Mouse (Mus musculus) myocyte (in vitro differentiated cells): Measurements from ENCODE around the gene Gm37240. TPM values are rescaled to one million over a fixed set of nuclear protein-coding genes. Genes with fewer than 3 reads are reported as not detected.
A peak's percentile ranks its signal among the peaks of the same experiment; 100 is the strongest.

Source experiments
- H3K27me3 ChIP-seq: one replicate; pipeline ENCODE4 v1.6.1; 2011; ENCODE audit not compliant: control insufficient read depth, insufficient read depth, insufficient read length
- H3K36me3 ChIP-seq: one replicate; pipeline ENCODE4 v1.6.1; 2011; ENCODE audit not compliant: control insufficient read depth, insufficient read depth
- H3K4me2 ChIP-seq: one replicate; pipeline ENCODE4 v1.6.1; 2011; ENCODE audit warnings: low read depth, control low read depth
- H3K4me3 ChIP-seq: one replicate; pipeline ENCODE4 v1.5.1; 2011; ENCODE audit warnings: mild to moderate bottlenecking, control low read depth, moderate library complexity
- H3K79me2 ChIP-seq: one replicate; pipeline ENCODE4 v1.6.1; 2011; ENCODE audit not compliant: control insufficient read depth, insufficient read depth
- H3ac ChIP-seq: one replicate; pipeline ENCODE4 v1.6.1; 2011; ENCODE audit not compliant: control insufficient read depth, insufficient read length
- CEBPB ChIP-seq: IDR thresholded peaks from 2 replicates; pipeline ENCODE4 v1.6.1; 2011; ENCODE audit warnings: mild to moderate bottlenecking, moderate library complexity; ENCODE audit not compliant: poor library complexity, insufficient read depth, severe bottlenecking
- E2F4 ChIP-seq: IDR thresholded peaks from one replicate; pipeline ENCODE4 v1.6.1; 2011; ENCODE audit warnings: mild to moderate bottlenecking, control low read depth, moderate library complexity; ENCODE audit not compliant: insufficient read depth
- MAX ChIP-seq: IDR thresholded peaks from one replicate; pipeline ENCODE4 v1.6.1; 2011; ENCODE audit warnings: low read depth, mild to moderate bottlenecking, control low read depth
- MYOD1 ChIP-seq, 3 experiments: IDR thresholded peaks; one replicate each; pipeline ENCODE4 v1.6.1; 2011; ENCODE audit warnings: control low read depth in 2 of 3, low read depth in 2 of 3, mild to moderate bottlenecking in 2 of 3, moderate library complexity in 1 of 3; ENCODE audit not compliant: insufficient read length in 2 of 3, control insufficient read depth in 1 of 3
- MYOG ChIP-seq, 3 experiments: IDR thresholded peaks; one replicate each; pipeline ENCODE4 v1.6.1; 2011; ENCODE audit warnings: control low read depth in 2 of 3, low read depth in 2 of 3, mild to moderate bottlenecking in 2 of 3; ENCODE audit not compliant: insufficient read length in 2 of 3, control insufficient read depth in 1 of 3, insufficient read depth in 1 of 3
- POLR2A ChIP-seq: IDR thresholded peaks from one replicate; pipeline ENCODE4 v1.6.1; 2011; ENCODE audit warnings: low read depth, mild to moderate bottlenecking, control low read depth, moderate library complexity; ENCODE audit not compliant: insufficient read length
- POLR2AphosphoS2 ChIP-seq: IDR thresholded peaks from one replicate; pipeline ENCODE4 v1.6.1; 2011; ENCODE audit warnings: low read depth, control low read depth; ENCODE audit not compliant: insufficient read length
- REST ChIP-seq: IDR thresholded peaks from one replicate; pipeline ENCODE4 v1.6.1; 2011; ENCODE audit warnings: mild to moderate bottlenecking, control low read depth, moderate library complexity; ENCODE audit not compliant: insufficient read depth, insufficient read length
- SRF ChIP-seq: IDR thresholded peaks from one replicate; pipeline ENCODE4 v1.6.1; 2011; ENCODE audit warnings: low read depth; ENCODE audit not compliant: control insufficient read depth, insufficient read length
- TCF12 ChIP-seq: IDR thresholded peaks from one replicate; pipeline ENCODE4 v1.6.1; 2011; ENCODE audit warnings: mild to moderate bottlenecking, control low read depth; ENCODE audit not compliant: poor library complexity, insufficient read depth, severe bottlenecking
- TCF3 ChIP-seq: IDR thresholded peaks from one replicate; pipeline ENCODE4 v1.6.1; 2011; ENCODE audit warnings: low read depth, control low read depth; ENCODE audit not compliant: insufficient read length
- USF1 ChIP-seq: IDR thresholded peaks from one replicate; pipeline ENCODE4 v1.6.1; 2011; ENCODE audit warnings: low read depth, mild to moderate bottlenecking, control low read depth, moderate library complexity
- polyA plus RNA-seq: library from polyadenylated mRNA; unstranded; fragments of >200 nt; fragmentation: generic; extraction: Trizol; gene quantifications from one replicate; pipeline ENCODE4 v1.2.1, GENCODE M21; 2012; ENCODE audit warnings: missing spikeins

Gm37240 gene
- polyA plus RNA-seq, 1 experiment: 8.7 TPM

GRCm38 (mm10) chr3:84949387-84949786 is 937.9 kb downstream of the Gm37240 start:
- no peak overlapping the region for H3K4me3 ChIP-seq
- TF ChIP-seq CEBPB (peak; percentile 52; the same call in 1 of the 2 replicates), POLR2A (no peak), E2F4 (no peak)
- H3K79me2 ChIP-seq: peaks cover 12% of the 10 kb centered on the region
- no peaks in the 10 kb centered on the region for H3K36me3 ChIP-seq
- H3ac ChIP-seq: no peak overlapping the region
- no peak overlapping the region for H3K4me2 ChIP-seq
- H3K27me3 ChIP-seq: no peaks in the 10 kb centered on the region

DNA sequence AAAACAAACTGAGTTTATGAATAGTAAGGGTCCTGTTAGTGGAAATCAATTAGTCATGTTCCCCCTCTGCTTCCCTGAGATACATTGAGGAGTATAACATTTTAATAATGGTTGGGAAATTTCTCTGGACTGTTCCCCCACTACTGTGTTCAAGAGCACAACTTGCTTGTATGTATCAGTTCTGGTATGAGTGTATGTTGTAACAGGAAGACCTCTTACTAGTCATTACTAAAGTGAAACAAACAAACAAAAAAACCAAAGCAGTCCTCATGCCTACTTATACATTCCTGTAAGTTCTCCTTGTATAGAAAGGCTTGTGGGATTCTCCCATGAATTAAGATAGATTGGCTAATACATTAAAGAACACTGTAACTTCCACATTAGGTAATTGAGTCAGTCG is 940.9 kb downstream of the Gm37240 start:
- Histone ChIP-seq H3K4me2 (no peak overlapping the region), H3ac (no peak overlapping the region), H3K79me2 (peaks cover 3% of the 10 kb centered on the region), H3K36me3 (no peaks in the 10 kb centered on the region), H3K27me3 (no peaks in the 10 kb centered on the region), H3K4me3 (no peak overlapping the region)
- TF ChIP-seq MAX: no peak
- no peak for TF ChIP-seq REST
- TF ChIP-seq POLR2A: no peak
- no peak for TF ChIP-seq TCF12
- no peak for TF ChIP-seq USF1
- no peak for TF ChIP-seq MYOD1 (IDR thresholded peaks at IDR 0.05; ENCODE audit: control insufficient read depth in 1 of 3, insufficient read length in 2 of 3, low read depth in 2 of 3)
- TF ChIP-seq E2F4: no peak
- TF ChIP-seq SRF: no peak
- TF ChIP-seq TCF3: no peak
- TF ChIP-seq CEBPB: no peak
- no peak for TF ChIP-seq MYOG (IDR thresholded peaks at IDR 0.05; ENCODE audit: control insufficient read depth in 1 of 3, insufficient read depth in 1 of 3, insufficient read length in 2 of 3, low read depth in 2 of 3)
- no peak for TF ChIP-seq POLR2AphosphoS2

- Histone ChIP-seq H3K27me3 (no peaks in the 10 kb centered on the region), H3ac (no peak overlapping the region), H3K79me2 (peaks cover 7% of the 10 kb centered on the region), H3K36me3 (no peaks in the 10 kb centered on the region), H3K4me3 (no peak overlapping the region), H3K4me2 (no peak overlapping the region)
- TF ChIP-seq MYOD1 (IDR thresholded peaks at IDR 0.05; ENCODE audit: control insufficient read depth in 1 of 3, insufficient read length in 2 of 3, low read depth in 2 of 3): no peak
- no peak for TF ChIP-seq SRF
- TF ChIP-seq MYOG (IDR thresholded peaks at IDR 0.05; ENCODE audit: control insufficient read depth in 1 of 3, insufficient read depth in 1 of 3, insufficient read length in 2 of 3, low read depth in 2 of 3): no peak
- no peak for TF ChIP-seq REST
- no peak for TF ChIP-seq TCF12
- no peak for TF ChIP-seq MAX
- no peak for TF ChIP-seq TCF3
- no peak for TF ChIP-seq POLR2AphosphoS2
These were observed 942.4 kb downstream of the Gm37240 start for GRCm38 (mm10) chr3:84944933-84945332.

DNA sequence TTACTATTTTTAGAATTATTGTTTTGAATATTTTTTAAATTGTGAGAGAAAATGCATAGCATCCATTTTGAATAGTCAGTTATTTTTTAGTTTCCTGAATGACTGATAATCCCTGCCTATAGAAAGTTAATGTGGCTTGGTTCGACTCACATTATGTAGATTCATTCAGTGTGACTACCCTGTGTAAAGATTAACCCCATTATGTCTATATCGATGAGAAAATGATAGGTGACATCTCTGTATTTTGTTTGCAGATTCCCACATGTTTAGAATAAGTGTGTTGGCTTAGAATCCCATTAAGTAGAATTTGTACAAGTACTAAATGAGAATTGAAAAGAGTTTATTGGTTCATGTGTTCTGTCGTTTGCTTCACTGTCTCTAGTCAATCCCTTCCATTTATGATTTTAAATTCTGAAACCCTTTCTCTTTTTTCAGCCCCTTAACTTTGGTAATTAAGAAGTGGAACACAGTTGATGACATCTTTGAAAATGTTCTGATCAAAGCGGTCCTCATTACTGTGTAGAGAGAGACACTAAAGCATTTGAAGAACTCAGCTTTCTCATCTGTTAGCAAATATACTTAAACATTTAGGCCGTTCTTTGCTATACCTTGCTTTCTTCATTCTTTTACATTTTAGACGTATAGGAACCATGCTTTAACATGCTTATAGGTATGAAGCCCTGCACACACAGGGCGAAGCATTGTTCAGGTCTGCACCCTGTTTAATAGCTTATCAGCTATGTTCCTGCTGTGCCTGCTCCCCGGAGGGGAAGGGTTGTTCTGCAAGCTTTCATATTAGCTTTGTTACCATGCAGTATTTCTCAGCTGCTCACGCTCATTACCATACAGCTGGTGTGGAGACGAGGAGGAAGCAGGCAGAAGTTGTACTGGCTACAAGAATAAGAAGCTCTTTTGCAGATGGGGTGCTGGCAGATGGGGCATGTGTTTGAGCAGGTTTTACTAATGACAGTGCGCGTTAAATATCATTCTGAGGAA is 949.7 kb downstream of the Gm37240 start:
- Histone ChIP-seq H3K27me3 (no peaks in the 10 kb centered on the region), H3ac (no peak overlapping the region), H3K4me2 (no peak overlapping the region), H3K36me3 (no peaks in the 10 kb centered on the region), H3K4me3 (no peak overlapping the region), H3K79me2 (peaks cover 6% of the 10 kb centered on the region)
- TF ChIP-seq POLR2A (no peak), MYOG (IDR thresholded peaks at IDR 0.05; ENCODE audit: control insufficient read depth in 1 of 3, insufficient read depth in 1 of 3, insufficient read length in 2 of 3, low read depth in 2 of 3) (no peak)

GRCm38 (mm10) chr3:84936956-84937355 is 950.4 kb downstream of the Gm37240 start:
- Histone ChIP-seq H3K27me3 (no peaks in the 10 kb centered on the region), H3K4me3 (no peak overlapping the region), H3K36me3 (no peaks in the 10 kb centered on the region), H3K79me2 (peaks cover 12% of the 10 kb centered on the region), H3K4me2 (no peak overlapping the region), H3ac (no peak overlapping the region)
- TF ChIP-seq USF1 (no peak), SRF (no peak), TCF3 (no peak), E2F4 (no peak), TCF12 (no peak), MAX (no peak), MYOG (IDR thresholded peaks at IDR 0.05; ENCODE audit: control insufficient read depth in 1 of 3, insufficient read depth in 1 of 3, insufficient read length in 2 of 3, low read depth in 2 of 3) (no peak), MYOD1 (IDR thresholded peaks at IDR 0.05; ENCODE audit: control insufficient read depth in 1 of 3, insufficient read length in 2 of 3, low read depth in 2 of 3) (no peak), POLR2A (no peak), REST (no peak), POLR2AphosphoS2 (no peak)
